Mouse (Mus musculus): Measurements from ENCODE around the gene Nacc2.

GRCm38 (mm10) chr2:26086926-26087600, 36.0 kb downstream of the Nacc2 start:
- no peak for TF ChIP-seq EP300 (optimal IDR thresholded peaks at IDR 0.05)
- TF ChIP-seq CTCF (IDR thresholded peaks at IDR 0.05; ENCODE audit: low read depth) = no peak

All from stomach, postnatal 0 days (tissue).